Mouse (Mus musculus) C2C12 (cell line): ENCODE measurements around the gene Igfals.

ENCODE experiments used
- CTCF ChIP-seq: IDR thresholded peaks from one replicate; pipeline ENCODE4 v1.5.1; 2011; ENCODE audit not compliant: control insufficient read depth, insufficient read depth, insufficient read length
- MYOG ChIP-seq: IDR thresholded peaks from one replicate; pipeline ENCODE4 v1.6.1; 2011; ENCODE audit not compliant: control insufficient read depth, insufficient read length; ENCODE audit errors: extremely low read depth
- USF1 ChIP-seq: IDR thresholded peaks from one replicate; pipeline ENCODE4 v1.6.1; 2011; ENCODE audit warnings: low read depth, mild to moderate bottlenecking, control low read depth, moderate library complexity

DNA sequence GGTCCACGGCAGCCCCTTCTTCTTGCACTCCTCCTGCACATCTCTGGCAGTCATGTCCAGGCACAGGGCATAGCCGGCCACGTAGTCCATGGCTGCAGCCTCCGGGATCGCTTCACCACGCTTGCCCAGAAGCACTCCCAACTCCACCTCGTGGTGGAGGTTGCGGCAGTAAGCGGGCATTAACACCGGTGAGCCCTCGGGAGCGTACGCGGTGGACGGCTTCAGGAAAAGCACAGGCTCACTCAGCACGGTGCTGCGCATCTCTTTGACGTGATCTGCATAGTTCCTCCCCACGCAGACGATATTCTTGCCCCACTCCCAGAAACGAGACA lies 16.1 kb upstream of the Igfals start:
- TF ChIP-seq USF1 = no peak
- TF ChIP-seq CTCF = peak; percentile 12
- no peak for TF ChIP-seq MYOG
